Comparison of ENCODE assay signal across 9 mouse cellular contexts in the genomic region with DNA sequence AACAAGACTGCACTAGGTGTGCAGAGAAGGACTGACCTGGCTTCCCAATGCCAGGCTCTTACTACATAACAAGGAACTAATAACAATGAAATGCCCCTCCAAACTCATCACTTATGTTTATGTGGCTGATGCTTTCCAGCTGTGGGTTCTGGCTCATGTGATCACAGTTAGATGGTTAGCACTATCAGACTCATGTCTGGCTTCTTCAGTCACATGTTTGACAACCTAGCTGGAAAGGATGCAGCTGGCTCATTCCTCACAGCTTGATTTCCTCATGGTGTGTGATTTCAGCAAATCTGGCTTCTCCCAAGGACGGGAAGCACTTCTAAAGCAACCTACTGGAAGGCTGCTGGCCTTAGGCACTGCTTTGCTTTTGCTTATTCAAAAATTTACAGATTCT. TPM values are rescaled to one million over a fixed set of nuclear protein-coding genes. Genes with fewer than 3 reads are reported as not detected.
DNase-seq lines count a peak whose midpoint lies in the region; ATAC-seq and TF ChIP-seq lines count a peak whose summit lies in the region.
"Had no signal": no experiment of that assay in that cellular context is flagged by ENCODE, and none has a peak within 500 bp of the region (broad histone marks: within the 10 kb centered on the region; RNA-seq: fewer than 3 reads in every experiment).

No protein-coding gene starts in this region.

- H3K27ac ChIP-seq in forebrain, embryonic 14.5 days (ENCODE audit: low read depth, low read length), result no peak overlapping the region
- H3K27ac ChIP-seq in forebrain, embryonic 16.5 days (ENCODE audit: low read length), result no peak overlapping the region
- H3K27ac ChIP-seq in limb, embryonic 14.5 days (replicated peaks; ENCODE audit: low read depth, low read length), result no peak overlapping the region

- intact Hi-C loops in heart, postnatal 14 days (cut with DNase I), result no loop called here

- no peaks in the 10 kb centered on the region for H3K9me3 ChIP-seq in forebrain, embryonic 14.5 days (replicated peaks; ENCODE audit: control insufficient read depth, low read length)
- H3K9me3 ChIP-seq in forebrain, embryonic 16.5 days (ENCODE audit: control insufficient read depth, low read length), result no peaks in the 10 kb centered on the region
- no peaks in the 10 kb centered on the region for H3K9me3 ChIP-seq in limb, embryonic 14.5 days (ENCODE audit: control insufficient read depth, low read length)

- H3K36me3 ChIP-seq in forebrain, embryonic 14.5 days (ENCODE audit: control insufficient read depth, insufficient read depth, low read length), result no peaks in the 10 kb centered on the region
- H3K36me3 ChIP-seq in forebrain, embryonic 16.5 days (ENCODE audit: control insufficient read depth, insufficient read depth), result no peaks in the 10 kb centered on the region
- no peaks in the 10 kb centered on the region for H3K36me3 ChIP-seq in limb, embryonic 14.5 days (ENCODE audit: control insufficient read depth, insufficient read depth, low read length)

- no peaks in the 10 kb centered on the region for H3K4me1 ChIP-seq in forebrain, embryonic 14.5 days (ENCODE audit: control insufficient read depth, insufficient read depth, low read length)
- no peaks in the 10 kb centered on the region for H3K4me1 ChIP-seq in forebrain, embryonic 16.5 days (replicated peaks; ENCODE audit: control insufficient read depth, insufficient read depth, low read length)
- no peaks in the 10 kb centered on the region for H3K4me1 ChIP-seq in limb, embryonic 14.5 days (ENCODE audit: control insufficient read depth, insufficient read depth, low read length)

- peak; percentile 4 for DNase-seq in forebrain, embryonic 14.5 days (ENCODE audit: low spot score)
- DNase-seq in brain, adult 2 months (ENCODE audit: low read depth, low spot score), result peak; percentile 3
- DNase-seq in heart, postnatal 14 days, result peak; percentile 59 to 75
- DNase-seq in limb, embryonic 14.5 days (ENCODE audit: low spot score), result peak; percentile 28
- DNase-seq in thymus, postnatal 36 days, result no peak
- DNase-seq in cerebellum, adult 9-11 months, result no peak
- DNase-seq in gastrocnemius, postnatal 25 days, result no peak

- no peak overlapping the region for H3K4me2 ChIP-seq in forebrain, embryonic 14.5 days (ENCODE audit: low read length)
- no peak overlapping the region for H3K4me2 ChIP-seq in forebrain, embryonic 16.5 days (ENCODE audit: low read length)
- no peak overlapping the region for H3K4me2 ChIP-seq in limb, embryonic 14.5 days (replicated peaks; ENCODE audit: low read depth, low read length, severe bottlenecking)

- WGBS in forebrain, embryonic 14.5 days, result 79% methylated on average over 1 of the region's 1 CpGs
- 63% methylated on average over 1 of the region's 1 CpGs for WGBS in forebrain, embryonic 16.5 days
- 38% methylated on average over 1 of the region's 1 CpGs for WGBS in limb, embryonic 14.5 days

- no peak overlapping the region for H3K9ac ChIP-seq in forebrain, embryonic 14.5 days (ENCODE audit: low read length)
- no peak overlapping the region for H3K9ac ChIP-seq in forebrain, embryonic 16.5 days (replicated peaks; ENCODE audit: low read depth, low read length)
- H3K9ac ChIP-seq in limb, embryonic 14.5 days (ENCODE audit: low read depth, low read length, severe bottlenecking), result no peak overlapping the region

- H3K4me3 ChIP-seq in forebrain, embryonic 14.5 days (ENCODE audit: low read depth, low read length), result no peak overlapping the region
- H3K4me3 ChIP-seq in forebrain, embryonic 16.5 days (replicated peaks; ENCODE audit: low read length), result no peak overlapping the region
- H3K4me3 ChIP-seq in limb, embryonic 14.5 days (replicated peaks; ENCODE audit: low read length), result no peak overlapping the region

- ATAC-seq in forebrain, embryonic 14.5 days, result no peak
- ATAC-seq in forebrain, embryonic 16.5 days, result no peak
- peak; percentile 44; the same call in 1 of the 2 replicates for ATAC-seq in limb, embryonic 14.5 days (ENCODE audit: low FRiP score, low read depth)

- H3K27me3 ChIP-seq in forebrain, embryonic 14.5 days (replicated peaks; ENCODE audit: control insufficient read depth, insufficient read depth, low read length), result no peaks in the 10 kb centered on the region
- H3K27me3 ChIP-seq in forebrain, embryonic 16.5 days (replicated peaks; ENCODE audit: control insufficient read depth, insufficient read depth, low read length), result no peaks in the 10 kb centered on the region
- no peaks in the 10 kb centered on the region for H3K27me3 ChIP-seq in limb, embryonic 14.5 days (ENCODE audit: control insufficient read depth, insufficient read depth, low read length)

- no peak for TF ChIP-seq POLR2A in limb, embryonic 14.5 days (IDR thresholded peaks at IDR 0.05; ENCODE audit: borderline replicate concordance, extremely low read depth, insufficient read depth, insufficient read length)

RNA-seq across cellular contexts. Expression of gene Mmp8, which starts 12.8 kb away (rescaled TPM):
- not detected in 2 replicates for polyA plus RNA-seq in forebrain, embryonic 14.5 days (2014; fragmentation: Nextera tagmentation; extraction: Ambion mirVana)
- 0.20 TPM in 1 of 2 replicates, not detected in the other for polyA plus RNA-seq in forebrain, embryonic 16.5 days (2015; fragmentation: Nextera tagmentation; extraction: Ambion mirVana)
- total RNA-seq in heart, postnatal 14 days (2021), result under 1 TPM in 1 of 2 experiments, not detected in 1; 0.10 TPM
- 0.19 and 0.35 TPM in 2 replicates for polyA plus RNA-seq in limb, embryonic 14.5 days (2012; rRNA removed)
- polyA plus RNA-seq in limb, embryonic 14.5 days (2014; fragmentation: Nextera tagmentation; extraction: Ambion mirVana), result 0.15 and 0.51 TPM in 2 replicates
- not detected for total RNA-seq in gastrocnemius, postnatal 25 days (2021)
- polyA plus RNA-seq: C2C12 had no signal

RNA-seq across cellular contexts. Expression of gene Mmp27, which starts 25.7 kb away (rescaled TPM):
- polyA plus RNA-seq in forebrain, embryonic 14.5 days (2014; fragmentation: Nextera tagmentation; extraction: Ambion mirVana), result not detected in 2 replicates
- not detected in 2 replicates for polyA plus RNA-seq in forebrain, embryonic 16.5 days (2015; fragmentation: Nextera tagmentation; extraction: Ambion mirVana)
- total RNA-seq in heart, postnatal 14 days (2021), result under 1 TPM; 0.12 to 0.29 TPM
- 0.05 TPM in 1 of 2 replicates, not detected in the other for polyA plus RNA-seq in limb, embryonic 14.5 days (2012; rRNA removed)
- polyA plus RNA-seq in limb, embryonic 14.5 days (2014; fragmentation: Nextera tagmentation; extraction: Ambion mirVana), result 0.10 and 0.12 TPM in 2 replicates
- total RNA-seq in gastrocnemius, postnatal 25 days (2021), result under 1 TPM in 1 of 2 experiments, not detected in 1; 0.70 TPM
- polyA plus RNA-seq: C2C12 had no signal

RNA-seq across cellular contexts. Expression of gene Mmp10, which starts 43.3 kb away (rescaled TPM):
- polyA plus RNA-seq in forebrain, embryonic 14.5 days (2014; fragmentation: Nextera tagmentation; extraction: Ambion mirVana), result not detected in 2 replicates
- not detected in 2 replicates for polyA plus RNA-seq in forebrain, embryonic 16.5 days (2015; fragmentation: Nextera tagmentation; extraction: Ambion mirVana)
- not detected for total RNA-seq in heart, postnatal 14 days (2021)
- polyA plus RNA-seq in limb, embryonic 14.5 days (2012; rRNA removed), result 0.04 TPM in 2 replicates
- not detected in 2 replicates for polyA plus RNA-seq in limb, embryonic 14.5 days (2014; fragmentation: Nextera tagmentation; extraction: Ambion mirVana)
- total RNA-seq in gastrocnemius, postnatal 25 days (2021), result not detected

Comparison
In these comparisons a context has a peak if more than half of its experiments do, and no peak if none do; other contexts are left out.
1. DNase-seq: peak in forebrain, embryonic 14.5 days (single experiment), brain, adult 2 months (single experiment), heart, postnatal 14 days (2 of 2) and limb, embryonic 14.5 days (single experiment); none in thymus, postnatal 36 days (0 of 2), cerebellum, adult 9-11 months (single experiment) and gastrocnemius, postnatal 25 days (single experiment).